Mouse (Mus musculus) C2C12 (cell line): Measurements from ENCODE around the gene Specc1l. TPM values are rescaled to one million over a fixed set of nuclear protein-coding genes. Genes with fewer than 3 reads are reported as not detected.

Experiments
- H3K27me3 ChIP-seq: one replicate; pipeline ENCODE4 v1.6.1; 2011; ENCODE audit not compliant: control insufficient read depth, insufficient read depth, insufficient read length
- H3K36me3 ChIP-seq: one replicate; pipeline ENCODE4 v1.6.1; 2011; ENCODE audit not compliant: control insufficient read depth, insufficient read depth
- H3K4me3 ChIP-seq: one replicate; pipeline ENCODE4 v1.5.1; 2011; ENCODE audit warnings: mild to moderate bottlenecking, control low read depth; ENCODE audit not compliant: poor library complexity, insufficient read depth, severe bottlenecking
- H3K79me2 ChIP-seq: one replicate; pipeline ENCODE4 v1.6.1; 2011; ENCODE audit not compliant: control insufficient read depth, insufficient read depth
- H3K79me3 ChIP-seq: one replicate; pipeline ENCODE4 v1.6.1; 2011; ENCODE audit warnings: low read depth, control low read depth
- H3ac ChIP-seq: one replicate; pipeline ENCODE3; 2011; ENCODE audit warnings: low read depth; ENCODE audit not compliant: control insufficient read depth, insufficient read length
- CEBPB ChIP-seq: IDR thresholded peaks from one replicate; pipeline ENCODE4 v1.6.1; 2011; ENCODE audit warnings: low read depth, mild to moderate bottlenecking, control low read depth, moderate library complexity
- CTCF ChIP-seq: IDR thresholded peaks from one replicate; pipeline ENCODE4 v1.5.1; 2011; ENCODE audit not compliant: control insufficient read depth, insufficient read depth, insufficient read length
- FOSL1 ChIP-seq: IDR thresholded peaks from one replicate; pipeline ENCODE4 v1.8.0; 2011; ENCODE audit warnings: mild to moderate bottlenecking, low read length; ENCODE audit not compliant: poor library complexity, insufficient read depth, severe bottlenecking
- MAX ChIP-seq: IDR thresholded peaks from one replicate; pipeline ENCODE4 v1.6.1; 2011; ENCODE audit warnings: mild to moderate bottlenecking, control low read depth
- MYOD1 ChIP-seq: IDR thresholded peaks from one replicate; pipeline ENCODE4 v1.6.1; 2011; ENCODE audit warnings: low read depth; ENCODE audit not compliant: control insufficient read depth, insufficient read length
- MYOG ChIP-seq: IDR thresholded peaks from one replicate; pipeline ENCODE4 v1.6.1; 2011; ENCODE audit not compliant: control insufficient read depth, insufficient read length; ENCODE audit errors: extremely low read depth
- USF1 ChIP-seq: IDR thresholded peaks from one replicate; pipeline ENCODE4 v1.6.1; 2011; ENCODE audit warnings: low read depth, mild to moderate bottlenecking, control low read depth, moderate library complexity
- polyA plus RNA-seq: library from polyadenylated mRNA; unstranded; fragments of >200 nt; fragmentation: generic; extraction: Trizol; gene quantifications from one replicate; pipeline ENCODE4 v1.2.1, GENCODE M21; 2012; ENCODE audit warnings: missing spikeins

The Specc1l gene
- polyA plus RNA-seq, 1 experiment: 19.1 TPM

DNA sequence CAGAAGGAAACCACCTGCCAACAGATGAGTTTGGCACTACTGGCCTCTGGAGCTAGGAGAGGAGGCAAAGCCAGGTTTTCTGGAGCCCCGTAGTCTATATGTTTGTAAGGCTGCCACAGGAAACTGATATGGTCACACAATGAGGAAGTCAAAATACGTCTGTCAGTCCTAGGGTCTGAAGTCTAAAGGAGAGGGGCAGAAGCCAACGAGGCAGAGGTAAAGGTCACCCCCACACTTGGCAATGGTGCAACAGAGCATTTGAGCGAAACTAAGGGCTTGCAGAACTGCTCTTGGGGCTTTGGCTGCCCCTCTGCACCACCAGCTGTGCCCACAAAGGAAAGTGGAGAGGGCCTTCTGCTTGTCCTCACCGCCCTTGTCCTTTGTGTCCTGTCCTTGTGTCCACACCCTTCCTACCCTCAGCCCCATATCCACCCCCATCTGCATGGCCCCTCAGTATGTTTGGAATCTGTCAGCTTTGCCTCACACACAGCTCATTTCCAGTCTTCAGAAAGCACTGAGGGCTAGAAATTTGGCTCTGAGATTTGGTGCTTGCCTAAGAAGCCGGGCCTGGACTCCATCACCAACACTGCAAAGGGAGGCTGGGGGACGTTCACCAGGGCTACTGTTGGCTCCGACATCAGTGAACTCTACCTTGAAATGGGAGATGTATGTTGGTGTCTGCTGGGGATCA lies 24.4 kb upstream of the Specc1l start:
- peaks cover 13% of the 10 kb centered on the region for H3K36me3 ChIP-seq
- TF ChIP-seq FOSL1 (no peak), CEBPB (no peak), CTCF (no peak), MAX (no peak), USF1 (no peak), MYOD1 (no peak), MYOG (no peak)
- H3K79me2 ChIP-seq: no peaks in the 10 kb centered on the region
- no peaks in the 10 kb centered on the region for H3K27me3 ChIP-seq
- H3ac ChIP-seq: no peak overlapping the region
- H3K4me3 ChIP-seq: no peak overlapping the region
- no peaks in the 10 kb centered on the region for H3K79me3 ChIP-seq

DNA sequence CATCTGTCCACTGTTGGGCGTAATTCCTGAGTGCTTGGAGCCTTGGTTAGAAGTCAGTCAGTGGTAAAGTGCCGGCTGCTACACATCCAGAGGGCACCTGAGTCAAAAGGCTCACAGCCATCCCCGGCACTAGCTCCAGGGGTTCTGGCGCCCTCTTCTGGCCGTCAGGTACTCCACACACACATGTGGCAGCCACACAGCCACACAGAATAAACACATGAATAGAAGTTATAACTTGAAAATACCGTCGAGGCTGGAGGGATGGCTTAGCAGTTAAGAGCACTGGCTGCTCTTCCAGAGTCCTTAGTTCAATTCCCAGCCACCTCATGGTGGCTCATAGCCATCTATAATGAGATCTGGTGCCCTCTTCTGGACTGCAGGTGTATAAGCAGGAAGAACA lies 20.2 kb upstream of the Specc1l start:
- Histone ChIP-seq H3ac (no peak overlapping the region), H3K79me2 (no peaks in the 10 kb centered on the region), H3K4me3 (no peak overlapping the region), H3K27me3 (no peaks in the 10 kb centered on the region), H3K79me3 (no peaks in the 10 kb centered on the region), H3K36me3 (no peaks in the 10 kb centered on the region)
- TF ChIP-seq CEBPB: no peak
- TF ChIP-seq USF1: no peak
- no peak for TF ChIP-seq FOSL1
- no peak for TF ChIP-seq MYOD1
- no peak for TF ChIP-seq CTCF
- TF ChIP-seq MYOG: no peak
- no peak for TF ChIP-seq MAX

DNA sequence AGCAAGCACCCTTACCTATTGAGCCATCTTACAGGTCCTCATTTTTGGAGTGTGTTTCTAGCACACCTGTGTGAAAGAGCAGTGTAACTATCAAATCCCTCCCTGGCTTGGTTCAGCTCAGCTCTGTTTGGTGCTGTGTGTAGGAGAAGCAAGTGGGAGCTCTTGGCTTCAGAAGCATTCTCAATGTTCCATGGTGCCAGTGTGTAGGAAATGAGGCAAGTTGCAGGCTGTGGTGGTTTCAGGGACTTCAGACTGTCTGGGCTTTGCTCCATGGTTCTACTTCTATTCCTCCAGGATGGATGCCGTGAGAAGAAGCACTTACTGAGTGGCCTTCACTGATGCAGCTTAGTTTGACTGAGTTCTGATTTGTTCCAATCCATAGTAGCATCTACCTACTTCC lies 14.1 kb upstream of the Specc1l start:
- TF ChIP-seq MYOD1 (no peak), USF1 (no peak), CEBPB (no peak), MYOG (no peak), MAX (no peak), CTCF (no peak), FOSL1 (no peak)
- no peaks in the 10 kb centered on the region for H3K79me2 ChIP-seq

DNA sequence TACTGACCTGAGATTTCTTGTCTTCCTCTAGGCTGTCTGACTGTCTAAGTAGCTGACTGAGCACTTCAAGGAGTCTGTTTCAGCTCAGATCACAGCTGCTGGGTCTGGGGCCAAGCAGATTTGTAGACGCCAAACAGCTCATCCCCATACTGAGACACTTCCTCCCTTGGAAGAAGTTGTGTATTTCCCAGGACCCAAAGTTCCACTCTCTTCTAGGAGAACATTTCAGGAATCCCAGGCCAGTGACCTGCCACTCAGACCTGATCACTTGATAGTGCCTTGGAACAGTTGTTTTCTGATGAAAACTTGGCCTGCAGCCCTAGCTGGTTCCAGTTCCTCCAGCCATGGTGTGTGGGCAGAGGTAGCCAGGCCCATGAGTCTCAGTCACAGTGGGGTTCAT lies 11.1 kb upstream of the Specc1l start:
- Histone ChIP-seq H3ac (no peak overlapping the region), H3K4me3 (no peak overlapping the region), H3K36me3 (no peaks in the 10 kb centered on the region), H3K79me3 (no peaks in the 10 kb centered on the region), H3K79me2 (no peaks in the 10 kb centered on the region), H3K27me3 (no peaks in the 10 kb centered on the region)
- TF ChIP-seq USF1 (no peak), MYOG (no peak), MYOD1 (no peak), FOSL1 (no peak), CTCF (no peak), CEBPB (no peak), MAX (no peak)

More for the DNA sequence above, 14.1 kb upstream of the Specc1l start:
- Histone ChIP-seq H3K27me3 (no peaks in the 10 kb centered on the region), H3K79me3 (no peaks in the 10 kb centered on the region), H3K36me3 (no peaks in the 10 kb centered on the region), H3ac (no peak overlapping the region), H3K4me3 (no peak overlapping the region)

DNA sequence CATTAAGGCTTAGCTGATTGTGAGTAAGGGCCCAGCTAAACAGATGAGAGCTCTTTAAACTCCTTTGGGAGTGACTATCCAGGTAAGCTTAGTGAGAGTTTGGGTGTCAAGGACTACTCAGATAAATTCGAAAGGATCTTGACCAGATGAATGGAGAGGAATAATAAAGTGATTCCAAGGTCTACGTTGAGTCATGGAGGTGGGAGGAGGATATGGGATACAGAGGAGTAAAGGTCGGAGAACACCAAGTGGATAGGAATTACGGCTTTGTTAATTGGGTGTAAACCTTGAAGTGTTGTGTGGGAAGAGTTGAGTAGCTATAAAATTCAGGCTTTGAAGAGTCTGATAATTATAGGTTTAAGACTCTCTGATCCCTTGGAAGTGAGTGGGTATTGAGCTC lies 5.7 kb upstream of the Specc1l start:
- Histone ChIP-seq H3K27me3 (no peaks in the 10 kb centered on the region), H3K36me3 (no peaks in the 10 kb centered on the region), H3K79me2 (no peaks in the 10 kb centered on the region), H3K4me3 (no peak overlapping the region), H3ac (no peak overlapping the region), H3K79me3 (no peaks in the 10 kb centered on the region)
- TF ChIP-seq USF1 (no peak), MYOG (no peak), FOSL1 (no peak), MYOD1 (no peak), CEBPB (no peak), MAX (no peak), CTCF (no peak)

DNA sequence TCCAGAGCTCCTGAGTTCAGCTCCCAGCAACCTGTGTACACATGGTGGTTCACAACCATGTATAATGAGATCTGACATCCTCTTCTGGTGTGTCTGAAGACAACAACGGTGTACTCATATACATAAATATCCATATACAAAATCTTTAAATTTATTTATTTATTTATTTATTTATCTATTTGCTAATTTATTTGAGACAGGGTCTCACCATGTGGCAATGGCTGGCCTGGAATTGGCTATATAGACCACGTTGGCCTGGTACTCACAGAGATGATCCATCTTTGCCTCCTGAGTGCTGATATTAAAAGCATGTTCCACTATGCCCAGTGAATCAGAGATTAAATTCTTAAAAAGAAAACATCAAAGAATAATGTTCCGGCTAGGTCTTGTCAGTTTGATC lies 1.0 kb upstream of the Specc1l start:
- Histone ChIP-seq H3ac (no peak overlapping the region), H3K4me3 (no peak overlapping the region), H3K36me3 (no peaks in the 10 kb centered on the region), H3K79me3 (peaks cover 36% of the 10 kb centered on the region), H3K27me3 (no peaks in the 10 kb centered on the region), H3K79me2 (peaks cover 37% of the 10 kb centered on the region)
- TF ChIP-seq MYOD1: no peak
- TF ChIP-seq CTCF: no peak
- TF ChIP-seq MAX: no peak
- no peak for TF ChIP-seq USF1
